Mouse (Mus musculus): ENCODE data around the gene Fcna. TPM values are rescaled to one million over a fixed set of nuclear protein-coding genes. Genes with fewer than 3 reads are reported as not detected.

The Fcna gene
- total and polyA plus RNA-seq, 2 experiments from 2014 or later: 5.1 to 5.7 TPM

DNA sequence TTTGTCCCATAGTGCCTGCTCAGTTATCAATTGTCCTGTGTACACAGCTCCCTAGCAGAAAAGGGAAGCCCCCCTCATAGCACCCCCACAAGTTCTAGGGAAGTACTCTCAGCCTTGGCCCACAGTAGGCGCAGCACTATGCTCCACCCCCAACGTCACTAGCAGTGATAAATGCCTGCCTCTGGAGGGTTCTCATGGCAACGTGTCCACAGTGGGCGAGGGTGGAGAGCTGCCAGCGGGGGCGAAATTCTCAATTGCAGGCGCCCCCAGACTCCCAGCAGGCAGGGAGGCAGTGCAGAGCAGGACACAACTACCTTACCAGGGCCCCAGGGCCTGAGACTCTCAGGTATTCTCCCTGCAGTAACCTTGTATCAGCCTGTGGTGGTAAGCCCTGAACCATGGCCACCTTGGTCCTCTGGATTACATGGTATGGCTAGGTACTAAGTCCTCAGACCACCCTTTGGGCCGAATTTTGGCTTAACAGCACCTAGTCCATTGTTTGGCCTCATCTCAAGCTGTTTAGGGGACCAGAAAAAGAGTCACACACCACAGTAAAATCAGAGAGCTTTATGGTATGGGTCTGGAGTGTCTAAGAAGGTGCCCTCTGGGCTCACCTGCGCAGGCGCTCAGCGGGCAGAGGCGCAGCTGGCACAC is 45.2 kb downstream of the Fcna start:
- peak; percentile 87 for DNase-seq (ENCODE audit: low spot score)
- peaks cover 22% of the 10 kb centered on the region for H3K4me1 ChIP-seq (ENCODE audit: insufficient read depth, low read length)
- peak; percentile 19; the same call in 1 of the 2 replicates for TF ChIP-seq CTCF (IDR thresholded peaks at IDR 0.05)
- peak overlapping the region; percentile 9; the same call in 1 of the 2 replicates for H3K4me2 ChIP-seq (ENCODE audit: low read depth, low read length, poor library complexity, severe bottlenecking)
- no peaks in the 10 kb centered on the region for H3K9me3 ChIP-seq (ENCODE audit: low read length)
- H3K27me3 ChIP-seq (ENCODE audit: insufficient read depth, low read length): peaks cover 31% of the 10 kb centered on the region
- 48% methylated on average over 12 of the region's 12 CpGs for WGBS
- peaks cover 51% of the 10 kb centered on the region for H3K36me3 ChIP-seq (ENCODE audit: insufficient read depth, low read length)
- peak overlapping the region; percentile 33; the same call in 1 of the 2 replicates for H3K9ac ChIP-seq (replicated peaks; ENCODE audit: low read length, poor library complexity, severe bottlenecking)
- H3K4me3 ChIP-seq (ENCODE audit: low read depth, low read length): no peak overlapping the region
- peak; percentile 31; the same call in 1 of the 2 replicates for ATAC-seq (ENCODE audit: low FRiP score)
- peak overlapping the region; percentile 26; the same call in 1 of the 2 replicates for H3K27ac ChIP-seq (ENCODE audit: low read depth, low read length)

DNA sequence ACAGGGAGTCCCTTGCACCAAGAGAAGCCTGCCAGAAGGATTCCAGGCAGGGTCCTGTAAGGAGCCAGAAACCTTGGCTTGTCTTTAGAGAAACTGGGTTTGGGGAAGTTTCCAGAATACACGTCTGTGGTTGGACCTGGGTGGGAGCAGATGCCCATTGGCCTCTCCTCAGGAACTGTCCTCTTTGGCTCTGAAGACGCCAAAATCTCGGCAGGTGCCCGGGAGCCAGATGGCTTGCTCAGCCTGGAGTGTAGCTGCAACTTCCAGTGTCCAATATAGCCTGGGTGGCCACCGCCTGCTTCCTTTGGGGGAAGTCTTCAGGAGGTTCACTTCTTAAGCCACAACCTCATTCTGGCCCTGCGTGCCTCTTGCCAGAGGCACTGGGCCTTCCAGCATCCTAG is 45.9 kb downstream of the Fcna start:
- H3K27me3 ChIP-seq (ENCODE audit: insufficient read depth, low read length): peaks cover 38% of the 10 kb centered on the region
- ATAC-seq (ENCODE audit: low FRiP score) (peak; percentile 1; the same call in 1 of the 2 replicates), DNase-seq (ENCODE audit: low spot score) (peak; percentile 56)
- WGBS: 40% methylated on average over 6 of the region's 6 CpGs
- peak overlapping the region; percentile 74; the same call in 1 of the 2 replicates for H3K4me2 ChIP-seq (ENCODE audit: low read depth, low read length, poor library complexity, severe bottlenecking)
- H3K9ac ChIP-seq (replicated peaks; ENCODE audit: low read length, poor library complexity, severe bottlenecking): no peak overlapping the region
- TF ChIP-seq CTCF (IDR thresholded peaks at IDR 0.05): no peak
- peaks cover 22% of the 10 kb centered on the region for H3K4me1 ChIP-seq (ENCODE audit: insufficient read depth, low read length)
- no peaks in the 10 kb centered on the region for H3K9me3 ChIP-seq (ENCODE audit: low read length)
- H3K36me3 ChIP-seq (ENCODE audit: insufficient read depth, low read length): peaks cover 56% of the 10 kb centered on the region
- peak overlapping the region; percentile 50; the same call in 1 of the 2 replicates for H3K4me3 ChIP-seq (ENCODE audit: low read depth, low read length)
- peak overlapping the region; percentile 43; the same call in 1 of the 2 replicates for H3K27ac ChIP-seq (ENCODE audit: low read depth, low read length)

DNA sequence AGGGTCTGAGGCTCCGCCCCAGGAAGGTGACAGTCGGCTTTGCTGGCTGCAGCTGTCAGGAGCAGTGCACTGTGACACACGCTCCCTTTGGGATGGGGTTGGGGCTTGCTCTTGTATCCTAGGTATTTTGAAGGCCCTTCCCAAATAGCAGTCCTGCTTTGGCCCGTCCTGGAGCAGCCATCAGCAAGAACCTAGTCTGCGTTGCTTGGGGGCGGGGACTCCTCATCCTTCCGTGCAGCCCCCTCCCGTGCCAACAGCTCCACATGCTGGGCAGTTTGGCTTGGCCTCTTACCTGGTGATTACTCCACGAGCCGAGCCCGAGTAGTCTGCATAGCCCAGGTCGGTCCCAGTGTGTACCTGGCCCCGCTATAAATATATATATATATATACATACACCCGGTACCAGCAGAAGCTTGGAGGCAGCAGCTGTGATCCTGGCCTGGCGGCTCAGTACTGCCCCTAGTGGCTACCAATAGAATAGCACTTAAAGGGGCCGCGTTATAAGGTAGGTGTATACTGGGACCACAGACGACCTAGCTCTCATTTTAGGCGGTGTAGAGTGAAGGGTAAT is 46.5 kb downstream of the Fcna start, which contains the start of gene Ajm1:
Ajm1 (minus strand) TSS at position 464 of the 571 bp plus-strand sequence.
- DNase-seq (ENCODE audit: low spot score) (peak; percentile 87), ATAC-seq (ENCODE audit: low FRiP score) (peak; percentile 77)
- H3K9me3 ChIP-seq (ENCODE audit: low read length): no peaks in the 10 kb centered on the region
- peaks cover 55% of the 10 kb centered on the region for H3K36me3 ChIP-seq (ENCODE audit: insufficient read depth, low read length)
- H3K9ac ChIP-seq (replicated peaks; ENCODE audit: low read length, poor library complexity, severe bottlenecking): peak within 1 kb of the TSS; percentile 44
- peak; percentile 94 for TF ChIP-seq CTCF (IDR thresholded peaks at IDR 0.05)
- peaks cover 22% of the 10 kb centered on the region for H3K4me1 ChIP-seq (ENCODE audit: insufficient read depth, low read length)
- peak within 1 kb of the TSS; percentile 50 for H3K4me3 ChIP-seq (ENCODE audit: low read depth, low read length)
- H3K4me2 ChIP-seq (ENCODE audit: low read depth, low read length, poor library complexity, severe bottlenecking): peak within 1 kb of the TSS; percentile 74
- 4% methylated on average over 19 of the region's 19 CpGs for WGBS
- H3K27me3 ChIP-seq (ENCODE audit: insufficient read depth, low read length): peaks cover 38% of the 10 kb centered on the region
- peak within 1 kb of the TSS; percentile 43; the same call in 1 of the 2 replicates for H3K27ac ChIP-seq (ENCODE audit: low read depth, low read length)

DNA sequence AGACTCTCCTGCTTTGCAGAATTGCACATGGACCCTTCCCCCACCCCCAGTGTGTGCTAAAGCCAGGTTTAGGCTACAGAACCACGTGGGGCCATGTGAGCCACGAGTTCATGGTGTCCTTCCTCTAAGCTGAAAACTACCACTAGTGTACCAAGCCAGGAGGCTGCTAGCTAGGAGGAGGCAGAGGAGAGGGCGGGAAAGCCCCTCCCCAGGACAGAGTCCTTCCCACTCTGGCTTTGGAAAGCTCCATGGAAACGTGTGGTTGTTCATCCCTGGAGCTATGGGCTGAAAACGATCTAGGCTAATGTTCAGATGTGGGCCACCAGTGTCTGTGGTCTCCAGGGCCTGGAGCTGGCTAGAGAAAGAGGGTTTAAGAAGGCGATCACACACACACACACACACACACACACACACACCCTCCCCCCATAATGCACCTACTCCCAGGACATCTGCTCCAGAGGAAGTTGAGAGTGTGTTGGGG is 47.2 kb downstream of the Fcna start:
- H3K9me3 ChIP-seq (ENCODE audit: low read length): no peaks in the 10 kb centered on the region

DNA sequence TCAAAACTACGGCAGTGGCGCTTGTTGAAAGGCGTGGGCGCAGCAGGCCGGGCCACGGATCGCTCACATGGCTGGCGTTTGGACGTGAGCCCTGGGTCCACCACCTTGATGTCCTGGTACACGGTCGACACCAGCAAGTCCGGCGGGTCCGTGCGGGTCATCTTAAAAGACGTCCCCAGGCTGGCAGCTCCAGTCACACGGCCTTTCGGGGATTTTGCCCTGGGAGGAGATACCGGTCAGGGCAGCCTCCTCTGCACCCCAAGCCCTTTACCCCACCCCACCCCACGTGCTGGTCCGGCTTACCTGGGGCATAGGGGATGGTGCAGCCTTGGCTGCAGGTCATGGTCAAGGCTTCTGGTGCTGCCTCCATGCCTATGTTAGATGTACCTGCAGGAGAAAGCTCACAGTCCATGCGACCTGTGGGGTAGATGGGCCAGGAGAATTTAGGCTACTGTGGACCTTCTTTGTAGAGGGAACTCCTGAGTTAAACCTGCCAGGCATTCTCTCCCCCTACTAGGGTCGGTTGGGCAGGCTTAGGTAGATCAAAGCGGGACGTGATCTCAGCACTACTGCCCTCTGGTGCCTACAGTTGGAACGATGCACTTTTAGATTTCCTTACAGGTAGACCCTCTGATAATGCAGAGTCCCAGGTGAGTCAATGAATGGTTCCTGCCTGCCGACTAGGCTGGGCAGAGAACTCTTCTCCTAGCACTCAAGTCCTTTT is 47.9 kb downstream of the Fcna start:
- Histone ChIP-seq H3K4me3 (ENCODE audit: low read depth, low read length) (peak overlapping the region; percentile 50; the same call in 1 of the 2 replicates), H3K4me2 (ENCODE audit: low read depth, low read length, poor library complexity, severe bottlenecking) (peak overlapping the region; percentile 74), H3K4me1 (ENCODE audit: insufficient read depth, low read length) (peaks cover 26% of the 10 kb centered on the region), H3K9ac (replicated peaks; ENCODE audit: low read length, poor library complexity, severe bottlenecking) (0 out of 2 replicates have a peak overlapping the region, but pooled peaks have one; percentile 4), H3K36me3 (ENCODE audit: insufficient read depth, low read length) (peaks cover 50% of the 10 kb centered on the region), H3K27me3 (ENCODE audit: insufficient read depth, low read length) (peaks cover 38% of the 10 kb centered on the region), H3K9me3 (ENCODE audit: low read length) (no peaks in the 10 kb centered on the region), H3K27ac (ENCODE audit: low read depth, low read length) (no peak overlapping the region)
- peak; percentile 72 for DNase-seq (ENCODE audit: low spot score)
- ATAC-seq (ENCODE audit: low FRiP score): no peak
- TF ChIP-seq CTCF (IDR thresholded peaks at IDR 0.05): peak; percentile 76
- 14% methylated on average over 27 of the region's 27 CpGs for WGBS

More for the DNA sequence above, 47.2 kb downstream of the Fcna start:
- H3K4me1 ChIP-seq (ENCODE audit: insufficient read depth, low read length): peaks cover 22% of the 10 kb centered on the region
- 36% methylated on average over 6 of the region's 6 CpGs for WGBS
- no peak for DNase-seq (ENCODE audit: low spot score)
- no peak for TF ChIP-seq CTCF (IDR thresholded peaks at IDR 0.05)
- H3K4me2 ChIP-seq (ENCODE audit: low read depth, low read length, poor library complexity, severe bottlenecking): peak overlapping the region; percentile 74
- peaks cover 38% of the 10 kb centered on the region for H3K27me3 ChIP-seq (ENCODE audit: insufficient read depth, low read length)
- H3K4me3 ChIP-seq (ENCODE audit: low read depth, low read length): peak overlapping the region; percentile 50
- ATAC-seq (ENCODE audit: low FRiP score): no peak
- peak overlapping the region; percentile 44; the same call in 1 of the 2 replicates for H3K9ac ChIP-seq (replicated peaks; ENCODE audit: low read length, poor library complexity, severe bottlenecking)
- H3K36me3 ChIP-seq (ENCODE audit: insufficient read depth, low read length): peaks cover 57% of the 10 kb centered on the region
- no peak overlapping the region for H3K27ac ChIP-seq (ENCODE audit: low read depth, low read length)
